Mouse (Mus musculus) heart, postnatal 0 days (tissue): ENCODE results near the gene Tulp1.

ENCODE experiments used
- CTCF ChIP-seq: IDR thresholded peaks from 2 replicates; pipeline ENCODE4 v1.5.1; 2016; ENCODE audit warnings: antibody characterized with exemption, control low read depth, low read depth
- EP300 ChIP-seq: IDR thresholded peaks from 2 replicates; pipeline ENCODE4 v1.6.1; 2016; ENCODE audit warnings: antibody characterized with exemption, low read depth

- TF ChIP-seq EP300 (no peak), CTCF (no peak)
Measured at GRCm38 (mm10) chr17:28394994-28395393, 30.0 kb upstream of the Tulp1 start.
